Mouse (Mus musculus) spleen, adult 18-20 months (tissue): Measurements from ENCODE around the gene Jmjd8.
A peak's percentile ranks its signal among the peaks of the same experiment; 100 is the strongest.

Experiments used
- DNase-seq, 2 experiments: peaks; one replicate each; pipeline ENCODE4 v3.0.0; 2022; ENCODE audit warnings: mixed read lengths in 2 of 2

Gene Jmjd8

GRCm38 (mm10) chr17:25808789-25809605 lies 19.7 kb upstream of the Jmjd8 start, which contains the start of gene Fbxl16:
Gene Fbxl16 (plus strand): TSS chr17:25809085.
- DNase-seq: no peak

DNA sequence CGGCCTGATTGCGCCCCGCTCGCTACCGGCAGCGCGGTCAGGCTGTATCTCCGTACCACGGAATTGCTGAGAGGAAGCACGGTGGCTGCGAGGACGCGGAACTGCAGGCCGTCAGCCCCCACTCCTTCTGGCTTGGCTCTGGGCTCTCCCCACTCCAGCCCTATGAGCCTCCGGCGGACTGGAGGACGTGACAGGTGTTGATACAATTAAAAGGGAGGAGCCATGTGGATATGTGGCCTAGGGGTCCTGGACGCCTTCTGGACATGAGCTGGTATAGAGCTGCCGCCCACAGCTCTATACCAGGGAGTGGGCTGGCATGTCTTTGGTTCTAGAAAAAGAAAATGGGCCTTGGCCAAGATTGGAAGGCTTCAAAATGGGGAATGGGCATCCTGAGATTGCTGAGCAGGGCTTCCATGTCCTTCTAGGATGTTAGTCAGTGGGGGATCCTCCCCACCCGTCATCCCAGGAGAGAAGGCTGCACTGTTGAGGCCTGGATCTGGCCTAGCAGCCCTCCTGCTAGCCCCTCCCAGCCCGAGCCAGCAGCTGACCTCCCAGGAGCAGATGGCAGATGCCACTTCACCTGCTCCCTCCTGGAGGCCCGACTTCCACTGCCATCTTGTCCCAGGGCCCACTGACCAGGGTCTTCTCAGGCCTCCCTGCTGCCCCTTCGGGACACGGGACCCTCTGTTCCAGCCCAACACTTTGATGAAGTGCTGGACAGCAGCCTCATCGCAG lies 18.9 kb upstream of the Jmjd8 start:
- DNase-seq: no peak

DNA sequence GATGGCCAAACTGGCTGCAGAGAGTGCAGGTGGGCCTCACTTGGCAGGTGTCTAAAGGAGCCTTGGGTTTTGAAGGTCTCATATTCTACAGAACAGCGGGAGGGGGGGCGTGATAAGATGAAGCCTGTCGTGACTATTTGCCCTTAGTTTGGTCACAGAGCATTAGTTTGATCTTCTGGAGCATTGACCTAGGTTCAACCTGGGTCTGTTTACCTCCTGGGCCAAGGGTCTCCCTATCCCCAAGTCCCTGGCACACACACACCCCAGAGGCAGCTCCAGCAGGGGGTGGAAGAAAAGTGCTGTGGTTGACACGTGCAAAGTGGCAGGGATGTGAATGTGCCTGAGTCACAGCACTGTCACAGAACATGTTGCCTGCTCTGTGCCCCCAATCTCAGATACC lies 17.8 kb upstream of the Jmjd8 start:
- no peak for DNase-seq

DNA sequence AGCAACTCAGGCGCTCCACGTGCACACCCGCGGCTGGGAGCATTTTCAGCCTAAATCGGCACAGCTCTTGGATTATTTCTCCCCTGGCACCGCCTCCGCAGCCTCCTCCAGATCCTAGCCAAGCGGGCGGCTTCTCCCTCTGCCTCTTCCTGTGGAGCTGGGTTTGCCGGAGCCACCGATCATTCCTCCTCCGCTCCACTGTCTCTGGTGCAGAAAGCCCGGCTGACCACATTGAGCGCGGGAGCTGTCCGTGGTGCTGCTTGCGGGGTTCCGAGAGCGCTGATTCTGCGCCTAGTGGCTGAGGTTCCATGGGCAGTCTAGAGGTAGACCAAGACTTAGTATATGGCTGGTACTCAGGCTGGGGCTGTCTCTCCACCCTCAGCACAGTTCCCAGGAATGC lies 15.2 kb upstream of the Jmjd8 start:
- DNase-seq: peak in 1 of 2 experiments; percentile 75

- no peak for DNase-seq
These were observed 11.0 kb upstream of the Jmjd8 start for GRCm38 (mm10) chr17:25817662-25818061.

DNA sequence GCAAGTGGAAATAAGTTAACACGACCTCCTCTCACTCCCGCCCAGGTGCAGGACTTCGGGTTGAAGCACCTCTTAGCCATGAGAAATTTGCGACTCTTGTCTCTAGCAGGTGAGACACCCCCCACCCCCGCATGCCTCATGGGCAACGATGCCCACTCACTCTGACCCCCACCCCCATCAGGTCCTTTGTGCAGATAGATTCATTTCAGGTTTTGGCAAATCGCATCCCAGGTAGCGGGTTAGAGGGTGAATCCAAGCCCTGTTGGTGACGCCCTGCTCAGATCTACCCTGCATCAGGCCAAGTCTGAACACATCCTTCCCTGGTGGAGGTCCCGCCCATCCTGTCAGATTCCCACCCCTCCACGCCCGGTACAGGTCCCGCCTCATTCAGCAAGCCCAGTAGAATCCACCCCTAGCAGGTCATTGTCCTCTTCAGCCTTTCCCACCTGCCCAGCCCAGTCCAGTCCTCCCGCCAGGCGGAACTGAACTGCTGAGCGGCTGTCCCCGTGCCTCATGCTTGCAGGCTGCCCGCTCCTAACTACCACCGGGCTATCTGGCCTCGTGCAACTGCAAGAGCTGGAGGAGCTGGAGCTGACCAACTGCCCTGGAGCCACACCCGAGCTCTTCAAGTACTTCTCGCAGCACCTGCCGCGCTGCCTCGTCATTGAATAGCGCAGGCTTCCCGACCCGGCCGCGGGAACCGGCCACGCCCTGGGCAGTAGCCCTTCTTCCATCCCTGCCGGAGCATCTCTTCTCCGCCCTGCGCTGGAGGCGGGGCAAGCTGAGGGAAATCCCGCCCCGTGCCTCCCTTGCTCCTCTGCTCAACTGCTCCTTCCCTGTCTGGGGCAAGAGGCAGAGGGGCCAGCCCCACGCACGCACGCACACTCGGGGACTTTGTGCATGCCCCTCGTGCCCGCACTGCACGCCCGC lies 9.6 kb upstream of the Jmjd8 start:
- no peak for DNase-seq

DNA sequence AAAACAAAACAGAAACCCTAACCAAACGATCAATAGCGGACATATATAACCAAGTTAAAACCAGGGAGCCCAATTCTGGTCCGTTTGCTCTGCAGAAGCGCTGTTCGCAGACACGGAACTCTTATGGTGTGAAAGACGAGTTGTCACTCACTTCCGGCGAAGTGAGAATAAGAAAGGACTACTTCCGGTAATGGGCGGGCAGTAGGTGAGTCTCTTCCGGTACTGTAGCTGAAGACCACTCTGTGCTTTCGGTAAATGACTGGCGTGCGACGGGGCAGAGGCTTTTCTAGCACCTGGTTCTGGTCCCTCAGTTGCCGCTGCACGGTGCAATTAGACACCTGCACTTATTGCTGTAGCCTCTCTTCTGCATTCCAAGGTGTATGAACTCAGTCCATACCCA lies 5.2 kb upstream of the Jmjd8 start, which contains the start of gene Wdr24:
Gene Wdr24, plus strand, starts transcription at position 176 of the 400 bp plus-strand sequence.
- DNase-seq: peak; percentile 46 to 71

GRCm38 (mm10) chr17:25824362-25825142 lies 4.1 kb upstream of the Jmjd8 start:
- no peak for DNase-seq

- DNase-seq: no peak
These were observed 3.4 kb upstream of the Jmjd8 start for GRCm38 (mm10) chr17:25825311-25825710.

- DNase-seq: no peak
These were observed 2.6 kb upstream of the Jmjd8 start for GRCm38 (mm10) chr17:25825984-25826570.

GRCm38 (mm10) chr17:25827011-25827410 lies 1.7 kb upstream of the Jmjd8 start:
- no peak for DNase-seq

GRCm38 (mm10) chr17:25827546-25828222 lies 983 bp upstream of the Jmjd8 start:
- DNase-seq: no peak

- DNase-seq: no peak
These were observed 458 bp upstream of the Jmjd8 start for GRCm38 (mm10) chr17:25828223-25828594.

DNA sequence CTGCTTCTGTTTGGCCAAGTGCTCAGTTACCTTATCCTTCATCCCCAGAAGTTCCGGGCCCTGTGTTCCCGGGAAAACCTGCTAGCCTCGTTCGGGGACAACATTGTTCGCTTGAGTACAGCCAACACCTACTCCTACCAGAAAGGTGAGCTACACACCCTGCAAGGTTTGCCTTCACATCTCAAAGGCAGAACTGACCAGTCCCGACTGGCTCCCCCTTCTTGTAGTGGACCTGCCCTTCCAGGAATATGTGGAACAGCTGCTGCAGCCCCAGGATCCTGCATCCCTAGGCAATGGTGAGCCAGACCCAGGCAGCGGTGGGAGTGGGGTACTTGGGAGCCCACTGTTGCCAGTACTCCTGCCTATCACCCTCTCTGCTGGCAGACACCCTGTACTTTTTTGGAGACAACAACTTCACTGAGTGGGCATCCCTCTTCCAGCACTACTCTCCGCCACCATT lies 921 bp downstream of the Jmjd8 start:
- DNase-seq: no peak

DNA sequence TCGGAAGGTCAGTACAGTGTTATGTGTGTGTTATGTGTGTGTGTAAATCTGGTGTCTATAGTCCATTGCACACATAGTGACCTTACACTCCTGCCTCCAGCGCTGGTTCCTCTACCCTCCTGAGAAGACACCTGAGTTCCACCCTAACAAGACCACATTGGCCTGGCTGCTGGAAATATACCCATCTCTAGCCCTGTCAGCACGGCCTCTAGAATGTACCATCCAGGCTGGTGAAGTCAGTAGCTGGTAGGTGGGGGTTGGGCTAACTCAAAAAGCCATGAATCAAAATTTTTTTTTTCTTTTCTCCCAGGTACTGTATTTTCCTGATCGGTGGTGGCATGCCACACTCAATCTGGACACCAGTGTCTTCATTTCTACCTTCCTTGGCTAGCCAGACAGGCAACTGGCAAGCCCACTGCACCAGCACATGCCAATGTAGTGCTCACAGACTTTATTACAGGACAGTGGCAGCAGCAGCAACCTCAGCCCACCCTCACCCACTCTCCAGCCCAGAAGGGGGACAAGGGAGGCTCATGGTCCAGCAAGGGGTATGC lies 1.6 kb downstream of the Jmjd8 start:
- DNase-seq: no peak

- no peak for DNase-seq
These were observed 2.3 kb downstream of the Jmjd8 start for GRCm38 (mm10) chr17:25830806-25831431.

DNA sequence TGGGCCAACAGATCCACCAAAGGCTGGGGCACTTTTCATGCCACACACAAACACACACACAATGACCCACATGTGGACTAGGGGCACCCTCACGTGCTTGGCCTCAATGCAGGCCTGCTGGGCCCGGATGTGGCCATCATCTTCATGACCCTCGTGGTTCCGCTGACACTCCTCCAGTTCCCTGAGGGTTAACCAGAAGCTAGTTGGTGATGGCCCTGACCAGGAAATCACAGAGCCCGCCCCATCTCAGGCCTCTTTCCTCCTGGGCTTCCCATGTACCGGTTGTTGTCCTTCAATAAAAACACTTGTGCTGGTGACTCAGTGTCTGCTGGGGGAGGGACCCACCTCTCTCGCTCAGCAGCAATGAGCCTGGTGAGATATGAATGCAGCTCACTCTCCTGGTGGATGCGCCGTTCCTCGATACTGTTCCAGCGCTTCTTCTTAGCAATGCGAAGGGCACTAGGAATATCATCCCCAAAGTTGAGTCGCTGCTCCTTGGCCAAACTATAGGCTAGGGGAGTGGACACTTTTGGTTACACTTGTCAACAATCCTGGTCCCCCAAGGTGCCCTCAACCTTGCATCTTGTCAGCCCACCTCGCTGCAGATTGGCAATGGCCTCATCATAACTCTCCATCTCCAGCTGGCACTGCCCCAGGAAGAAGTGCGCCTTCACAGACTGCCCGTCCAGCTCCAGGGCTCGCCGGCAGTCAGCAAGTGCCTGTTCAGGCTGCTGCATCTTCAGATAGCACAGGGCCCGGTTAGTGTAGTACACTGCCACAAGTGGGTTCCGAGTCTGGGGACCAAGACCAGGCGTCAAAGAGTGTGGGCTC lies 3.0 kb downstream of the Jmjd8 start:
- DNase-seq: no peak

DNA sequence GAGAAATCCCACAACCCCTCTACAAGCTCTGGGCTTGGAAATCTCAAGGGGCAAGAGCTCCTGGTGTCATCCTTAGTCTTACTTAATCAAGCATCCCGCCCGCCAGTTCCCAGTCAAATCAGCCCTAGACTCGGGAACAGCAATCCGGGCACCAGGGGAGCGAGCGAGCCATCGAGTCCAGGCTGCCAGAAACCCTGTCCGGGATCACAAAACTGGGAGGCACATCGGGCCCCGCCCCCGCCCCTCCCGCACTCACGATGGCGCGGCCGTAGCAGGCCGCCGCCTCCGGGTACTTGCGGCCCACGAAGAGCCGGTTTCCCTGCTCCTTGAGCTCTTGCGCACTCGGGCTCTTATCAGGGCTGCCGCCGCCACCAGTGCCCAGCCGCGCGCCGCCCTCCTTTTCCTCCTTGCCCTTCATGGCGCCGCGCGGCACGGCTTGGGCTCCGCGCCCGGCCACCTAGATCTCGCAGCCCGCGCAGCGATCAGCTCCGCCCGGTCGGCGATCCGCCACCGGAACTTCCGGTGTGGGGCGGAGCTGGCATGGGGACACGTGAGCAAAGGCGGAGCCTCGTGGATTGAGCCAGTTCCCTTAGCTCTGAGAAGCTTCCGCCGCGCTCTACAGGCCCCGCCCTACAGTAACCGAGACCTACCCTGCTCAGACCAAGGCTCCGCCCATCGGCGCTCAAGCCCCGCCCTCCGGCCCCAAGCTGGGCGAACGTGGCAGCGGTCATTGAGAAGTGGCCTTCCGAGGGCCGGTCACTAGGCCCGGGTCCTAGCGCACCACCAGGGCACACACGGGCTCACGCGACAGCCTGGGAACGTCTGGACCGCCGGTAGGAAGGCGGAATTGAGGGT lies 4.0 kb downstream of the Jmjd8 start:
- peak; percentile 98 to 99 for DNase-seq
